Mouse (Mus musculus): ENCODE data around the gene Krtcap2. TPM values are rescaled to one million over a fixed set of nuclear protein-coding genes. Genes with fewer than 3 reads are reported as not detected.

Krtcap2 gene
- 161 TPM for polyA plus RNA-seq (2017; shearing (Covaris generic))

DNA sequence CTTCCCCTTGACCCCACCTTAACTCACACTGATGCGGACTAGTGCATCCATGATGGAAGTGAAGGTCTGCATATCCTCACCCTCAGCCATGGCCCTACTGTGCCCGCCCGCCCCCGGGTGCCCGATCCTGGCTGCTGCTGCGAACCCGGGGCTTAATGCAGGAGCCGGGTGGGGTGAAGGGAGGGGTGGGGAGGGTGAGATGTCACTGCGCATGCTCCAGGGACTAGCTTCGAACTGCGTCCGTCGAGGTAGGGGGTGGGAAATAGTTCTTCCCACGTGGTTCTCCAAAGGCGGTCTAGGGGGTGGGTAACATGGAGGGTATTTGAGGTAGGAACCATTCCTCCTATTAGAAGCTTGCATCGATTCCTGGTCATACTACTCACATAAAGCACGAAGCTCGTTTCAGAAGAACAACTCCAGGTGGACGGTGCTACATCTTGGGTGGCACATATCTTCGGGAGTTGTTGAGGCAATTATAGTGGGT, at the start of gene Krtcap2:
Gene Krtcap2 (plus strand): TSS at position 279 of the 484 bp plus-strand sequence.

DNA sequence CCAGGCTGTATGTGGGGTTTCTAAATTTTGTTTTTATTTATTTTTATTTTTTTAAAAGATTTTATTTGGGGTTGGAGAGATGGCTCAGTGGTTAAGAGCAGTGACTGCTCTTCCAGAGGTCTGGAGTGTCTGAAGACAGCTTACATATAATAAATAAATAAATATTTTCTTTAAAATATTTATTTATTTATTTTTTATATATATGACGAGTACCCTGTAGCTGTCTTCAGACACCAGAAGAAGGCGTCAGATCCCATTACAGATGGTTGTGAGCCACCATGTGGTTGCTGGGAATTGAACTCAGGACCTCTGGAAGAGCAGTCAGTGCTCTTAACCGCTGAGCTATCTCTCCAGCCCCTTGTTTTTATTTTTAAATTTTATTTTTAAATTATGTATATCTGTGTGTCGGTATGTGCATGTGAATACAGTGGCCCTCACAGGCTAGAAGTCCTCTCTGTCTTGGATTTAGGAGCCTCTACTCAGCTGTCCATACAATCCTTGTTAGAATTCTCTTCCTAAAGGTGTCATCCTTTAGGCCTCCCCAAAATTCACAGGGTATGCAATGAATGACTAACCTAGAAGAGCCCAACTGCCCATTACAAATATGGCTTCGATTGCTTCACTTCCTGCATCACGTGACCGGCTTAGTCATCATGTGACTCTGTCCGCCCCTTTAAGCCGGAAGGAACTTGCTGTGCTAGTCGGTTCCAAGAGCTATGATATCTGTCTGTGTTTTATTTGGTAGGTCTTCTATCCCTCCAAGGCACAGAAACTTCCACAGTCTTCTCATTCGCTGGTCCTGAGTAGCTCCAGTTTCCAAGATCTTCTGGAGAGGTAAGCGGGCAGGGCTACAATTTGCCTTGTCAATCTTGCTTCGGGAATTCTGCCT, 43.3 kb upstream of the Krtcap2 start, which contains the start of gene Gba:
Gene Gba (plus strand): TSS at position 676 of the 889 bp plus-strand sequence.

DNA sequence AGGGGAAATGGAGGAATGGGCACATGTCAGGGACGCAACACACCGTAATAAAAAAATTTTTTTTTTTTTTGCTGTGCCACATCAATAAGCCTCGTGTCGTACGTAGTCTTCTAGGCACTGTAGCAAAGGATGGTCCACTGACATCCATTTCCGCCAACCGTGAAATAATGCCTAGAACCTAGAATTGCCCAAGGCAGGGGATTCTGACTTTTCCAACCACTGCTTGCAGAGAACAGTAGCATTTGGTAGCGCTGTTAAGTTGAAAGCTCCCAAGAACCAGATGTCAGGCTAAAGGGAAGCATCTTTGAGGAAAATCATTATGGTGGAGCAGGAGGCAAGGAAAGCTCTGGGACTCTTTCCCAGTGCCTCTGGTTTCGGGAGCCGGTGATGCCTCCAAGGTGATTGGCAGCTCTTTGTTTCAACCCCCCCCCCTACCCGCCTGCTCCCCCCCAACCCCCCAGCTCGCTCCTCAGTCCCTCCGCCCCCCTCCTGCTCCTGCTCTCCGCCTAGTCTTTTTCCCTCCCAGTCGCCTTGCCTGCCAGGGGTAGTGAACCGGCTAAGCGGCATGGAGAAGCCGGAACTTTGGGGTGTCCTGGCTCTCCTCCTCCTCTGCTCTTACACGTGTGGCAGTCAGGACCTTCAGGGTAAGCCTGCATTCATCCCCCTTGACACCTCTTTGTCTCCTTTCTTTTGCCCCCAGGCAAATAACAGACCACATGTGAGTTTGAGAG, 30.9 kb upstream of the Krtcap2 start, which contains the start of gene Thbs3:
Gene Thbs3 (plus strand): TSS at position 500 of the 731 bp plus-strand sequence.

DNA sequence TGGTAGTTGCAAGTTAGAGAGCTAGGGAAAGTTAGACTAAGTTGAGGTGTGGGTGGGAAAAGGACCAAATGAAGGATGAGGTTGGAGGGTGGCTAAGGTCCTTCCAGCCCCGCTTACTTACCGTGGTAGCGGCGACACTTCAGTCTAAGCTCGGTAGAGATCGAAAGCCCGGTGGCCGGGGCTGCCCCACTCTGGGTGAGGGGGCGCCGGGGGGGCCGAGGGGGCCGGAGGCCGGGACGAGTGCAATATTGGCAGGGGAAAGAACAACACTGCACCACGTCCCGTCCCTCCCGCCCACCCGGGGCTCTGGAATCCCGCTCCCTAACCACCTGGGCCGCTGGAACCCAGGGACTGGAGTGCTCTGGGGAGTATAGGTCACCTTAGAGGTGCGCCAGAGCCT, 18.9 kb upstream of the Krtcap2 start, which contains the start of gene Mtx1:
Gene Mtx1 (minus strand): TSS at position 189 of the 400 bp plus-strand sequence.

DNA sequence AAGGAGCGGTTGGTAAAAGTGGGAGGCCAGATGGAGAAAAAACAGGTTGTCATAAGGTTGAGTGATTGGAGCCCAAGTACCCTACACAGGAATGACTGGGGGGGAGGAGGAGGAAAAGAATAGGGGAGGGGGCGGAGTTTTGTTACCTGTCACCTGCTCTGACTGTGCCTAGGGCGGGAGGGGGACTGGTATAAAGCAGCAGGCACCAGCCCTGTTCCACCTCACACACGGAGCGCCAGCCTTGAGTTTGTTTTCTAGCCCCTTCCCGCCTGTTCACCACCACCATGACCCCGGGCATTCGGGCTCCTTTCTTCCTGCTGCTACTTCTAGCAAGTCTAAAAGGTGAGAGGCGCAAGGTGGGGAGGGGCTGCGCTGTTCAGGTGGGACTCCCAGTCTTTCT, 16.9 kb upstream of the Krtcap2 start, which contains the start of gene Muc1:
Gene Muc1 (plus strand): TSS at position 222 of the 400 bp plus-strand sequence.

DNA sequence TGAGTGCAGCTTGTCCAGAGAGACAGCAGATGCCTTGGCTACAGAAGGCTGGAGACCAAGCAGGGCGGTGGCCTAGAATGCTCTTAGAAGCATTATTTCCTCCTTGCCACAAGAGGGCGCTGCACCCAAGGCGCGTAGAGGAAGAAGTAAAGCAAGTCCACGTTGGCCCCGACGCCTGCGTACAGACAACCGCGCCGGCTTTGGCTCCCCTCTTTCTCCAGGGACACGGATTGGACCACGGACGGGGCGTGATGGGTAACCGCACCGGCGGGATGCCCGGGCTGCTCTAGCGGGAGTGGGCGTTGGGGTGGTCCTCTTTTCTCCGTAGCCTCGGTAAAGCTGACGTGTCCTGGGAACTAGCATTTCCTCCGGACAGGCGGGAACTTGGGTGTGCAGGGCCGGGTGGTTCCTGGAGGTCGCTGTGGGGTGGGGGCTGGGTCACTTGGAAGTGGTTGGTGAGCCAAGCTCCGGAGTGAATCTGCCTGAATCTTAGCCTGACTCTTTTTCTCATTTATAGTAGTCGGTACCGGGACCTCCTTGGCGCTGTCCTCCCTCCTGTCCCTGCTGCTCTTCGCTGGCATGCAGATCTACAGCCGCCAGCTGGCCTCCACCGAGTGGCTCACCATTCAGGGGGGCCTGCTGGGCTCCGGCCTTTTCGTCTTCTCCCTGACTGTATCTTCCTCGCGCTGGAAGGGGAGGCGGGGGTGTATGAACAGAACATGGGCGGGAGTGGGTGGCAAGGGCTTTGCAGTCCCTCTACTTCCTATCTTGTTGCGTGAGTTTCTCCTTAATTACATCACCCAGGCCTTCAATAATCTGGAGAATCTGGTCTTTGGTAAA, 715 bp downstream of the Krtcap2 start, which contains the start of gene Trim46:
Gene Trim46 (minus strand): TSS at position 49 of the 840 bp plus-strand sequence.

DNA sequence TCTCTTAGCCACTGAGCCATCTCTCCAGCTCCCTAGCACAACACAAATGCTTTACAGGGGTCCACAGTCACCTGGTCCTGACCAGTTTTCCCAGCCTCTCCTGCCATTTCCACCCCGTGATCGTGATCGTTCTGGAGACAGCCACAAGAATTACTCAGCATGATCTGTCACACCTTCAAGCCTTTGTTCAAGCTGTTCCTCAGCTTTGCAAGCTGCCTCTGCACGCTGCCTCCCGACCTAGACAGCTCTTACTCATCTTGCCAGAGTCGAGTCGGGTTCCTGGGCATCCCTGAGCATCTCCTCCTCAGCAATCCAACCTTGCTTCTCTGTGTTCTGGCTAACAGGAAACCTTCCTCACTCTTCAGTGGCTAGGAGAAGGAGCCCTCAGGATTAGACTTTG, 13.3 kb downstream of the Krtcap2 start, which contains the start of gene Dpm3:
Gene Dpm3 (plus strand): TSS at position 283 of the 400 bp plus-strand sequence.

DNA sequence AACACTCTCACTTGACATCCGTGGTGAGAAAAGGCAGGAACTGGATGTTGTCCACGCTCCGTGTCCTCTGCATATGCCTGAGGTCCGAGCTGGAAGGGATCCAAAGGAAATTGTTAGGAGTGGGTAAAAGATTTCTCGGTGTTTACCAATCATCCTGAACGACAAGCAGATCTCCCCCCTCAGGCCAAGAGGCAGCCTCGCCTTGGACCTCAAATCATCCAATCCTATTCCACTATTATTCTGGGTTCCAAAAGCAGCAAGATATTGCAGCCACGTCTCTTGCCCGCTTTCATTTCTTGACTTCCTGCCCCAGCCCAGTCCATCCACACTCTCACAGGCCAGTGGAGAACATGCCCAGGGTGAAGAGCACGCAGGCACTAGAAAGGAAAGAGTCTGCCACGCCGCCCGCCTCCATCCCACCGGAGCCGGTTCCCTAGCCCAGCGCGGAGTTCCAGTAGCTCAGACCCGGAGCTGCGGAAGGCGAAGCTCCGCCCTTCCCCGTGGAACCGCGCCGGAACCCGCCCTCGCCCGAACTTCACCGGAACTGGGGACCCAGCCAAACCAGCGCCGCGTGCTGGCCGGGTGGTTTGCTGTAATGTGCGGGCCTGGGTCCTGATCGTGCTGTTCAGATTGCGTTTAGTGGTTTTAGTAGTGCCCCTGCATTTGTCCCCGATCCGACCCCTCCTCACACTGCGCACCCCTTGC, 24.4 kb downstream of the Krtcap2 start, which contains the start of gene Slc50a1:
Gene Slc50a1 (minus strand): TSS at position 520 of the 705 bp plus-strand sequence.

DNA sequence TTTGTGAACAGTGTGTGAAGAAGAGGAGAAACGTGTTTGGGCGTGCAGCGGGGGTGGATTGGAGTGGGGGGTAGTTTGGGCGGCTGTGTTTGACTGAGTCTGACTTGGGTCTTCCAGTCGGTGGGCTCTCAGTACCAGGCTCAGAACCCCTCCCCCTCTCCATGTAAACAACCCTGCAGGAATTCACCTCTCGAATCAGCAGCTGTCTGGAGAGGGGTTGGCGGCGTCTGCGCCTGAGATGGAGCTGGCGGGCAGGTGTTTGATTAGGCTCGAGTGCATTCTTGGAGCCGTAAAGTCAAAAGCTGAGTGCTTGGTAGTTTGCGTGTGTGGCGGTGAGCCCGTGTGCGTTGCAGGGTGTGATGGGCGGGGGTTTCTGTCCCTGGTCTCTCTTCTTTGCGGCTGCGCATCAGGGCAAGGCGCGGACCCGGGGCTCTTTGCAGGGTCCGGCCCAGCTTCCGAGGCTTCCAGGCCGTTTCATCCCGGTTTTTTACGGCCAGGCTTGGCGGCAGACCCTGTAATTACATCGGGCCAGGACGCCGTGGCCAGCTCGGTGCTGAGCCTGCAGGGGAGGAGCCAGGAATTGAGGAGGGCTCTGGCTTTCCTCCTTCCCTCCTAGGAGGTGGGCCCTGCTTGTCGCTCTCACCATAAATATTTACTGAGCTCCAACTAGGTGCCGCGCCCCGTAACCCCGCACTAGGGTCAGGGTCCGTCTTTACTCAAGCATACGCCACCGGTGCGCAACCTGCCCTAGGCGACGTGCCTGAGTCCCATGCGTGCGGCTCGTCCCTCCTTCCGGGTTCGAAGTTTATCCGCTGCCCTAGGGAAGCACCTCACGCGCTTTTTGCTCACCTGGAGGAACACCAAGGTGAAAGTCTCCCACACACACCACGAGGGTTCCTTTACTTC, 35.1 kb downstream of the Krtcap2 start, which contains the start of gene Efna1:
Gene Efna1 (minus strand): TSS at position 537 of the 906 bp plus-strand sequence.

Other genes with a start within 250 kb of the Krtcap2 start
- 55.7 TPM for gene Rusc1, start 152.7 kb upstream of the Krtcap2 start, polyA plus RNA-seq (2017; shearing (Covaris generic))
- gene Gm43738, start 144.9 kb upstream of the Krtcap2 start, polyA plus RNA-seq (2017; shearing (Covaris generic)): not detected
- gene Fdps, start 144.0 kb upstream of the Krtcap2 start, polyA plus RNA-seq (2017; shearing (Covaris generic)): 69.4 TPM
- gene Pklr, start 109.8 kb upstream of the Krtcap2 start, polyA plus RNA-seq (2017; shearing (Covaris generic)): not detected
- gene Hcn3, start 85.8 kb upstream of the Krtcap2 start, polyA plus RNA-seq (2017; shearing (Covaris generic)): 2.3 TPM
- gene Clk2, start 81.2 kb upstream of the Krtcap2 start, polyA plus RNA-seq (2017; shearing (Covaris generic)): 106 TPM
- 217 TPM for gene Scamp3, start 68.5 kb upstream of the Krtcap2 start, polyA plus RNA-seq (2017; shearing (Covaris generic))
- 143 TPM for gene Fam189b, start 62.8 kb upstream of the Krtcap2 start, polyA plus RNA-seq (2017; shearing (Covaris generic))
- 72.7 TPM for gene Gba, start 43.0 kb upstream of the Krtcap2 start, polyA plus RNA-seq (2017; shearing (Covaris generic))
- gene Thbs3, start 30.8 kb upstream of the Krtcap2 start, polyA plus RNA-seq (2017; shearing (Covaris generic)): 1.5 TPM
- 102 TPM for gene Mtx1, start 18.9 kb upstream of the Krtcap2 start, polyA plus RNA-seq (2017; shearing (Covaris generic))
- not detected for gene Muc1, start 16.9 kb upstream of the Krtcap2 start, polyA plus RNA-seq (2017; shearing (Covaris generic))
- 1.1 TPM for gene Trim46, start 343 bp downstream of the Krtcap2 start, polyA plus RNA-seq (2017; shearing (Covaris generic))
- gene Dpm3, start 13.4 kb downstream of the Krtcap2 start, polyA plus RNA-seq (2017; shearing (Covaris generic)): 74.9 TPM
- gene Slc50a1, start 24.6 kb downstream of the Krtcap2 start, polyA plus RNA-seq (2017; shearing (Covaris generic)): 189 TPM
- not detected for gene Efna1, start 35.2 kb downstream of the Krtcap2 start, polyA plus RNA-seq (2017; shearing (Covaris generic))
- not detected for gene Efna3, start 77.0 kb downstream of the Krtcap2 start, polyA plus RNA-seq (2017; shearing (Covaris generic))
- gene Efna4, start 92.1 kb downstream of the Krtcap2 start, polyA plus RNA-seq (2017; shearing (Covaris generic)): 0.21 TPM
- gene Adam15, start 104.0 kb downstream of the Krtcap2 start, polyA plus RNA-seq (2017; shearing (Covaris generic)): 11.3 TPM
- 0.20 TPM for gene Dcst2, start 116.0 kb downstream of the Krtcap2 start, polyA plus RNA-seq (2017; shearing (Covaris generic))
- gene Dcst1, start 119.3 kb downstream of the Krtcap2 start, polyA plus RNA-seq (2017; shearing (Covaris generic)): 0.25 TPM
- gene Zbtb7b, start 148.8 kb downstream of the Krtcap2 start, polyA plus RNA-seq (2017; shearing (Covaris generic)): 14.2 TPM
- gene Lenep, start 156.8 kb downstream of the Krtcap2 start, polyA plus RNA-seq (2017; shearing (Covaris generic)): 0.31 TPM
- 25.3 TPM for gene Flad1, start 165.9 kb downstream of the Krtcap2 start, polyA plus RNA-seq (2017; shearing (Covaris generic))
- 10.2 TPM for gene Cks1b, start 172.4 kb downstream of the Krtcap2 start, polyA plus RNA-seq (2017; shearing (Covaris generic))
- gene Shc1, start 172.5 kb downstream of the Krtcap2 start, polyA plus RNA-seq (2017; shearing (Covaris generic)): 79.2 TPM
- 47.2 TPM for gene Pygo2, start 184.2 kb downstream of the Krtcap2 start, polyA plus RNA-seq (2017; shearing (Covaris generic))
- gene Pbxip1, start 190.7 kb downstream of the Krtcap2 start, polyA plus RNA-seq (2017; shearing (Covaris generic)): 82.6 TPM
- 9.9 TPM for gene Pmvk, start 208.6 kb downstream of the Krtcap2 start, polyA plus RNA-seq (2017; shearing (Covaris generic))

Measured in naive thymus-derived CD4-positive, alpha-beta T cell, adult 5 months (primary cell).